Mouse (Mus musculus) myocyte (in vitro differentiated cells): Measurements from ENCODE around the gene Sf3a1. TPM values are rescaled to one million over a fixed set of nuclear protein-coding genes. Genes with fewer than 3 reads are reported as not detected.
A peak's percentile ranks its signal among the peaks of the same experiment; 100 is the strongest.
"Not testable (repeated sequence)": the region's sequence is repeated elsewhere in the genome, so short reads cannot be mapped to it uniquely, and the experiment has no call there.

Experiments
- H3K27me3 ChIP-seq: one replicate; pipeline ENCODE4 v1.6.1; 2011; ENCODE audit not compliant: control insufficient read depth, insufficient read depth, insufficient read length
- H3K36me3 ChIP-seq: one replicate; pipeline ENCODE4 v1.6.1; 2011; ENCODE audit not compliant: control insufficient read depth, insufficient read depth
- H3K4me2 ChIP-seq: one replicate; pipeline ENCODE4 v1.6.1; 2011; ENCODE audit warnings: low read depth, control low read depth
- H3K4me3 ChIP-seq: one replicate; pipeline ENCODE4 v1.5.1; 2011; ENCODE audit warnings: mild to moderate bottlenecking, control low read depth, moderate library complexity
- H3K79me2 ChIP-seq: one replicate; pipeline ENCODE4 v1.6.1; 2011; ENCODE audit not compliant: control insufficient read depth, insufficient read depth
- H3ac ChIP-seq: one replicate; pipeline ENCODE4 v1.6.1; 2011; ENCODE audit not compliant: control insufficient read depth, insufficient read length
- CEBPB ChIP-seq: IDR thresholded peaks from 2 replicates; pipeline ENCODE4 v1.6.1; 2011; ENCODE audit warnings: mild to moderate bottlenecking, moderate library complexity; ENCODE audit not compliant: poor library complexity, insufficient read depth, severe bottlenecking
- E2F4 ChIP-seq: IDR thresholded peaks from one replicate; pipeline ENCODE4 v1.6.1; 2011; ENCODE audit warnings: mild to moderate bottlenecking, control low read depth, moderate library complexity; ENCODE audit not compliant: insufficient read depth
- MAX ChIP-seq: IDR thresholded peaks from one replicate; pipeline ENCODE4 v1.6.1; 2011; ENCODE audit warnings: low read depth, mild to moderate bottlenecking, control low read depth
- MYOD1 ChIP-seq, 3 experiments: IDR thresholded peaks; one replicate each; pipeline ENCODE4 v1.6.1; 2011; ENCODE audit warnings: control low read depth in 2 of 3, low read depth in 2 of 3, mild to moderate bottlenecking in 2 of 3, moderate library complexity in 1 of 3; ENCODE audit not compliant: insufficient read length in 2 of 3, control insufficient read depth in 1 of 3
- MYOG ChIP-seq, 3 experiments: IDR thresholded peaks; one replicate each; pipeline ENCODE4 v1.6.1; 2011; ENCODE audit warnings: control low read depth in 2 of 3, low read depth in 2 of 3, mild to moderate bottlenecking in 2 of 3; ENCODE audit not compliant: insufficient read length in 2 of 3, control insufficient read depth in 1 of 3, insufficient read depth in 1 of 3
- POLR2A ChIP-seq: IDR thresholded peaks from one replicate; pipeline ENCODE4 v1.6.1; 2011; ENCODE audit warnings: low read depth, mild to moderate bottlenecking, control low read depth, moderate library complexity; ENCODE audit not compliant: insufficient read length
- POLR2AphosphoS2 ChIP-seq: IDR thresholded peaks from one replicate; pipeline ENCODE4 v1.6.1; 2011; ENCODE audit warnings: low read depth, control low read depth; ENCODE audit not compliant: insufficient read length
- REST ChIP-seq: IDR thresholded peaks from one replicate; pipeline ENCODE4 v1.6.1; 2011; ENCODE audit warnings: mild to moderate bottlenecking, control low read depth, moderate library complexity; ENCODE audit not compliant: insufficient read depth, insufficient read length
- SRF ChIP-seq: IDR thresholded peaks from one replicate; pipeline ENCODE4 v1.6.1; 2011; ENCODE audit warnings: low read depth; ENCODE audit not compliant: control insufficient read depth, insufficient read length
- TCF12 ChIP-seq: IDR thresholded peaks from one replicate; pipeline ENCODE4 v1.6.1; 2011; ENCODE audit warnings: mild to moderate bottlenecking, control low read depth; ENCODE audit not compliant: poor library complexity, insufficient read depth, severe bottlenecking
- TCF3 ChIP-seq: IDR thresholded peaks from one replicate; pipeline ENCODE4 v1.6.1; 2011; ENCODE audit warnings: low read depth, control low read depth; ENCODE audit not compliant: insufficient read length
- USF1 ChIP-seq: IDR thresholded peaks from one replicate; pipeline ENCODE4 v1.6.1; 2011; ENCODE audit warnings: low read depth, mild to moderate bottlenecking, control low read depth, moderate library complexity
- polyA plus RNA-seq: library from polyadenylated mRNA; unstranded; fragments of >200 nt; fragmentation: generic; extraction: Trizol; gene quantifications from one replicate; pipeline ENCODE4 v1.2.1, GENCODE M21; 2012; ENCODE audit warnings: missing spikeins

Gene Sf3a1
- polyA plus RNA-seq, 1 experiment, result 47.0 TPM

GRCm38 (mm10) chr11:4184251-4184952, 24.3 kb downstream of the Sf3a1 start:
- H3K27me3 ChIP-seq, result no peaks in the 10 kb centered on the region
- no peak for TF ChIP-seq SRF
- no peak overlapping the region for H3K4me2 ChIP-seq
- H3K79me2 ChIP-seq, result no peaks in the 10 kb centered on the region
- no peak overlapping the region for H3ac ChIP-seq
- no peak overlapping the region for H3K4me3 ChIP-seq
- peaks cover 30% of the 10 kb centered on the region for H3K36me3 ChIP-seq

- not testable (repeated sequence) for H3ac ChIP-seq, H3K4me3 ChIP-seq, H3K27me3 ChIP-seq, H3K79me2 ChIP-seq, H3K4me2 ChIP-seq
- H3K36me3 ChIP-seq, result peaks cover 20% of the 10 kb centered on the region
These were observed 25.3 kb downstream of the Sf3a1 start for GRCm38 (mm10) chr11:4185480-4185879.

- H3K4me2 ChIP-seq, result peak within 1 kb of the TSS; percentile 92
- peak within 1 kb of the TSS; percentile 34 for H3K4me3 ChIP-seq
- H3K27me3 ChIP-seq, result no peaks in the 10 kb centered on the region
- H3K79me2 ChIP-seq, result no peaks in the 10 kb centered on the region
- TF ChIP-seq CEBPB (no peak), TCF3 (no peak), USF1 (no peak), SRF (no peak), TCF12 (no peak), MYOG (IDR thresholded peaks at IDR 0.05; ENCODE audit: control insufficient read depth in 1 of 3, insufficient read depth in 1 of 3, insufficient read length in 2 of 3, low read depth in 2 of 3) (no peak), MAX (no peak), E2F4 (no peak), REST (no peak), MYOD1 (IDR thresholded peaks at IDR 0.05; ENCODE audit: control insufficient read depth in 1 of 3, insufficient read length in 2 of 3, low read depth in 2 of 3) (no peak), POLR2AphosphoS2 (peak; percentile 81), POLR2A (peak; percentile 89)
- H3ac ChIP-seq, result peak within 1 kb of the TSS; percentile 57
- peaks cover 9% of the 10 kb centered on the region for H3K36me3 ChIP-seq
These were observed 26.6 kb downstream of the Sf3a1 start, which contains the start of gene Tbc1d10a for GRCm38 (mm10) chr11:4186486-4187317. Tbc1d10a (plus strand) TSS chr11:4186789.

GRCm38 (mm10) chr11:4187318-4187700, 27.2 kb downstream of the Sf3a1 start:
- H3K27me3 ChIP-seq, result no peaks in the 10 kb centered on the region
- peak overlapping the region; percentile 75 for H3K4me2 ChIP-seq

GRCm38 (mm10) chr11:4189182-4189581, 29.0 kb downstream of the Sf3a1 start:
- H3K4me3 ChIP-seq, result no peak overlapping the region
- no peaks in the 10 kb centered on the region for H3K36me3 ChIP-seq
- no peak overlapping the region for H3K4me2 ChIP-seq
- H3K79me2 ChIP-seq, result no peaks in the 10 kb centered on the region
- no peak overlapping the region for H3ac ChIP-seq
- no peaks in the 10 kb centered on the region for H3K27me3 ChIP-seq
- TF ChIP-seq MAX (no peak), SRF (no peak), CEBPB (no peak), MYOD1 (IDR thresholded peaks at IDR 0.05; ENCODE audit: control insufficient read depth in 1 of 3, insufficient read length in 2 of 3, low read depth in 2 of 3) (no peak), REST (no peak), POLR2AphosphoS2 (no peak), TCF12 (no peak)

More at GRCm38 (mm10) chr11:4187318-4187700, 27.2 kb downstream of the Sf3a1 start:
- Histone ChIP-seq H3K79me2 (no peaks in the 10 kb centered on the region), H3ac (peak overlapping the region; percentile 57), H3K4me3 (peak overlapping the region; percentile 34), H3K36me3 (peaks cover 9% of the 10 kb centered on the region)
- TF ChIP-seq POLR2A (no peak), CEBPB (no peak), POLR2AphosphoS2 (no peak), MAX (no peak), TCF12 (no peak), TCF3 (no peak), USF1 (no peak)
